Mouse (Mus musculus) naive thymus-derived CD4-positive, alpha-beta T cell, adult 2 months (primary cell): ENCODE results near the gene Rrp1.
A peak's percentile ranks its signal among the peaks of the same experiment; 100 is the strongest.

Experiments used
- DNase-seq: peaks from one replicate; pipeline ENCODE4 v3.0.0-alpha.2; 2011; ENCODE audit warnings: low read depth

Rrp1 gene

GRCm38 (mm10) chr10:78383567-78383966, 29.3 kb downstream of the Rrp1 start:
- no peak for DNase-seq

- DNase-seq: no peak
Measured at GRCm38 (mm10) chr10:78378516-78378915, 34.3 kb downstream of the Rrp1 start.

- peak; percentile 86 for DNase-seq
Measured at GRCm38 (mm10) chr10:78372681-78373668, 39.9 kb downstream of the Rrp1 start.

- DNase-seq: no peak
Measured at GRCm38 (mm10) chr10:78371746-78372145, 41.1 kb downstream of the Rrp1 start.

GRCm38 (mm10) chr10:78367586-78367985, 45.3 kb downstream of the Rrp1 start:
- DNase-seq: no peak

GRCm38 (mm10) chr10:78366851-78367312, 46.0 kb downstream of the Rrp1 start:
- DNase-seq: no peak

- DNase-seq: no peak
Measured at GRCm38 (mm10) chr10:78366195-78366834, 46.5 kb downstream of the Rrp1 start.

GRCm38 (mm10) chr10:78365555-78365954, 47.3 kb downstream of the Rrp1 start:
- no peak for DNase-seq

- DNase-seq: no peak
Measured at GRCm38 (mm10) chr10:78364106-78364505, 48.7 kb downstream of the Rrp1 start.

GRCm38 (mm10) chr10:78363366-78363765, 49.5 kb downstream of the Rrp1 start:
- DNase-seq: no peak

GRCm38 (mm10) chr10:78361951-78362350, 50.9 kb downstream of the Rrp1 start:
- DNase-seq: no peak

- no peak for DNase-seq
Measured at GRCm38 (mm10) chr10:78360290-78360711, 52.5 kb downstream of the Rrp1 start.

GRCm38 (mm10) chr10:78358999-78359398, 53.8 kb downstream of the Rrp1 start:
- peak; percentile 31 for DNase-seq

GRCm38 (mm10) chr10:78358266-78358665, 54.6 kb downstream of the Rrp1 start:
- no peak for DNase-seq

- no peak for DNase-seq
Measured at GRCm38 (mm10) chr10:78357742-78358141, 55.1 kb downstream of the Rrp1 start.

- no peak for DNase-seq
Measured at GRCm38 (mm10) chr10:78355931-78356593, 56.8 kb downstream of the Rrp1 start.

- peak; percentile 24 for DNase-seq
Measured at GRCm38 (mm10) chr10:78353196-78353595, 59.6 kb downstream of the Rrp1 start.

- DNase-seq: no peak
Measured at GRCm38 (mm10) chr10:78352666-78353030, 60.2 kb downstream of the Rrp1 start.

GRCm38 (mm10) chr10:78351887-78352665, 60.8 kb downstream of the Rrp1 start, which contains the start of gene Agpat3:
Gene Agpat3 (minus strand): TSS chr10:78352489.
- peak; percentile 68 for DNase-seq

- no peak for DNase-seq
Measured at GRCm38 (mm10) chr10:78351564-78351886, 61.3 kb downstream of the Rrp1 start.

GRCm38 (mm10) chr10:78350796-78351556, 61.9 kb downstream of the Rrp1 start:
- peak; percentile 27 for DNase-seq
